Mouse (Mus musculus) small intestine, adult 2 months (tissue): ENCODE results near the gene Calml4.

Source experiments
- CTCF ChIP-seq: fragments of 200-500 bp; IDR thresholded peaks from 2 replicates; pipeline ENCODE4 v1.5.1; 2012; ENCODE audit warnings: low read depth, mild to moderate bottlenecking, control low read depth, inconsistent platforms, low read length, moderate library complexity, mixed read lengths; ENCODE audit not compliant: insufficient replicate concordance, insufficient read length; ENCODE audit errors: extremely low read depth
- POLR2A ChIP-seq: fragments of 200-500 bp; IDR thresholded peaks from 2 replicates; pipeline ENCODE4 v1.6.1; 2012; ENCODE audit warnings: low read depth, mild to moderate bottlenecking, control low read depth, inconsistent platforms, low read length, moderate library complexity

- no peak; the same call in 1 of the 2 replicates for TF ChIP-seq POLR2A
- peak; percentile 100 for TF ChIP-seq CTCF
Observed at GRCm38 (mm10) chr9:62847694-62848093, 10.2 kb upstream of the Calml4 start.
